Mouse (Mus musculus) left cerebral cortex, postnatal 14 days (tissue): ENCODE measurements around the gene Nutf2. TPM values are rescaled to one million over a fixed set of nuclear protein-coding genes. Genes with fewer than 3 reads are reported as not detected.

Source experiments
- DNase-seq, 2 experiments: peaks; one replicate each; pipeline ENCODE4 v3.0.0; 2021 to 2022; ENCODE audit warnings: low spot score in 2 of 2, mixed read lengths in 1 of 2
- intact Hi-C: fragments of 180-260 bp; cut with DNase I; formaldehyde crosslinking; loops from one replicate; pipeline ENCODE4 v1.15.1; 2025
- total RNA-seq, 2 experiments: library from RNA; stranded (reverse); gene quantifications; 2 replicates each; pipeline ENCODE4 v1.2.3; 2021

Gene Nutf2
- total RNA-seq, 2 experiments from 2014 or later: 33.4 to 35.9 TPM

- DNase-seq: no peak
- intact Hi-C loops: no loop called here
Measured at GRCm38 (mm10) chr8:105853178-105853577, 7.2 kb upstream of the Nutf2 start, which contains the start of gene Cenpt. TSS of gene Cenpt (minus strand) at chr8:105853278.

GRCm38 (mm10) chr8:105854303-105854702 lies 6.1 kb upstream of the Nutf2 start:
- intact Hi-C loops: no loop called here
- peak in 1 of 2 experiments; percentile 22 for DNase-seq

GRCm38 (mm10) chr8:105854715-105855216 lies 5.6 kb upstream of the Nutf2 start, which contains the start of gene Thap11:
TSS of gene Thap11 (plus strand) at chr8:105855132.
- intact Hi-C loops: no loop called here
- peak; percentile 87 to 90 for DNase-seq

GRCm38 (mm10) chr8:105855248-105856167 lies 4.9 kb upstream of the Nutf2 start:
- peak; percentile 55 to 58 for DNase-seq

GRCm38 (mm10) chr8:105856168-105856835 lies 4.1 kb upstream of the Nutf2 start:
- intact Hi-C loops: no loop called here
- DNase-seq: no peak

More at GRCm38 (mm10) chr8:105855248-105856167, 4.9 kb upstream of the Nutf2 start:
- intact Hi-C loops: no loop called here

GRCm38 (mm10) chr8:105858495-105858894 lies 1.9 kb upstream of the Nutf2 start:
- DNase-seq: no peak
- intact Hi-C loops: no loop called here

- intact Hi-C loops: no loop called here
- DNase-seq: no peak
Measured at GRCm38 (mm10) chr8:105859314-105859713, 1.1 kb upstream of the Nutf2 start.

- peak in 1 of 2 experiments; percentile 21 for DNase-seq
- intact Hi-C loops: no loop called here
Measured at GRCm38 (mm10) chr8:105861951-105862350, 1.6 kb downstream of the Nutf2 start.

GRCm38 (mm10) chr8:105866364-105867029 lies 6.1 kb downstream of the Nutf2 start:
- intact Hi-C loops: no loop called here
- no peak for DNase-seq

- peak in 1 of 2 experiments; percentile 64 for DNase-seq
Measured at GRCm38 (mm10) chr8:105874301-105874700, 13.9 kb downstream of the Nutf2 start.

GRCm38 (mm10) chr8:105880754-105881520 lies 20.6 kb downstream of the Nutf2 start, which contains the start of gene Edc4:
TSS of gene Edc4 (plus strand) at chr8:105880881.
- intact Hi-C loops: no loop called here
- DNase-seq: peak; percentile 79 to 90

More at GRCm38 (mm10) chr8:105874301-105874700, 13.9 kb downstream of the Nutf2 start:
- intact Hi-C loops: no loop called here

GRCm38 (mm10) chr8:105889756-105890465 lies 29.5 kb downstream of the Nutf2 start:
- no peak for DNase-seq
- intact Hi-C loops: loop anchor here (5.0 kb wide), 1 partner anchor 42 kb away; the partner anchor contains the start of gene Ctrl

GRCm38 (mm10) chr8:105890870-105891269 lies 30.5 kb downstream of the Nutf2 start:
- intact Hi-C loops: loop anchor here (5.0 kb wide), 1 partner anchor 41 kb away; the partner anchor contains the start of gene Ctrl
- DNase-seq: peak; percentile 53 to 74

- intact Hi-C loops: loop anchor here (5.0 kb wide), 1 partner anchor 40 kb away; the partner anchor contains the start of gene Ctrl
- DNase-seq: peak; percentile 55 to 60
Measured at GRCm38 (mm10) chr8:105892432-105892831, 32.1 kb downstream of the Nutf2 start.

GRCm38 (mm10) chr8:105893339-105893738 lies 33.0 kb downstream of the Nutf2 start, which contains the start of gene Nrn1l:
TSS of gene Nrn1l (plus strand) at chr8:105893567.
- peak; percentile 81 to 90 for DNase-seq
- intact Hi-C loops: loop anchor here (5.0 kb wide), 1 partner anchor 39 kb away; the partner anchor contains the start of gene Ctrl

- DNase-seq: no peak
- intact Hi-C loops: no loop called here
Measured at GRCm38 (mm10) chr8:105897801-105898480, 37.6 kb downstream of the Nutf2 start.
